Mouse (Mus musculus) hindbrain, embryonic 12.5 days (tissue): ENCODE data around the gene Abcd3. TPM values are rescaled to one million over a fixed set of nuclear protein-coding genes. Genes with fewer than 3 reads are reported as not detected.

ENCODE experiments used
- ATAC-seq: fragments of 200-750 bp; cut with Nextera tagmentation; 2 replicates; pipeline ENCODE4 v1.8.0; 2017; ENCODE audit warnings: moderate TSS enrichment; ENCODE audit not compliant: low FRiP score
- H3K27ac ChIP-seq: fragments of 300-500 bp; sonication (generic); 2 replicates; pipeline ENCODE4 v1.5.1; 2016; ENCODE audit warnings: mild to moderate bottlenecking
- H3K27me3 ChIP-seq: fragments of 300-500 bp; sonication (generic); 2 replicates; pipeline ENCODE4 v1.6.1; 2016; ENCODE audit warnings: mild to moderate bottlenecking
- H3K36me3 ChIP-seq: fragments of 300-500 bp; sonication (generic); 2 replicates; pipeline ENCODE4 v1.6.1; 2016; ENCODE audit warnings: mild to moderate bottlenecking
- H3K4me1 ChIP-seq: fragments of 300-500 bp; sonication (generic); 2 replicates; pipeline ENCODE4 v1.6.1; 2016
- H3K4me2 ChIP-seq: fragments of 300-500 bp; sonication (generic); replicated peaks from 2 replicates; pipeline ENCODE4 v1.6.1; 2016; ENCODE audit warnings: mild to moderate bottlenecking
- H3K4me3 ChIP-seq: fragments of 300-500 bp; sonication (generic); 2 replicates; pipeline ENCODE4 v1.5.1; 2016; ENCODE audit warnings: mild to moderate bottlenecking
- H3K9ac ChIP-seq: fragments of 300-500 bp; sonication (generic); 2 replicates; pipeline ENCODE4 v1.6.1; 2016; ENCODE audit warnings: mild to moderate bottlenecking, moderate library complexity
- H3K9me3 ChIP-seq: fragments of 300-500 bp; sonication (generic); replicated peaks from 2 replicates; pipeline ENCODE4 v1.6.1; 2016; ENCODE audit warnings: mild to moderate bottlenecking
- WGBS: fragments of 180-500 bp; shearing (Covaris S2); methylation state at CpG from one replicate; pipeline ENCODE4 v1.1.7; 2016; 5-methylcytosine and 5-hydroxymethylcytosine counted together
- polyA plus RNA-seq: library from polyadenylated mRNA; unstranded; fragments of >200 nt; fragmentation: Nextera tagmentation; extraction: Ambion mirVana; gene quantifications from 2 replicates; pipeline ENCODE4 v1.2.1, GENCODE M21; 2016

The Abcd3 gene
- polyA plus RNA-seq, 1 experiment from 2014 or later, result 65.3 TPM

GRCm38 (mm10) chr3:121841412-121842014 is 26.4 kb upstream of the Abcd3 start:
- no peak overlapping the region for H3K27ac ChIP-seq
- H3K9me3 ChIP-seq, result 0 out of 2 replicates have a peak, but pooled peaks cover 3% of the 10 kb centered on the region
- no peak overlapping the region for H3K4me2 ChIP-seq
- no peaks in the 10 kb centered on the region for H3K36me3 ChIP-seq
- no peak overlapping the region for H3K9ac ChIP-seq
- ATAC-seq, result no peak
- 85% methylated on average over 9 of the region's 9 CpGs for WGBS
- H3K4me3 ChIP-seq, result no peak overlapping the region
- H3K27me3 ChIP-seq, result no peaks in the 10 kb centered on the region
- no peaks in the 10 kb centered on the region for H3K4me1 ChIP-seq

- H3K4me3 ChIP-seq, result no peak overlapping the region
- no peak overlapping the region for H3K27ac ChIP-seq
- H3K4me2 ChIP-seq, result no peak overlapping the region
- H3K9ac ChIP-seq, result no peak overlapping the region
- WGBS, result 96% methylated on average over 8 of the region's 8 CpGs
- no peaks in the 10 kb centered on the region for H3K27me3 ChIP-seq
- no peaks in the 10 kb centered on the region for H3K36me3 ChIP-seq
- H3K9me3 ChIP-seq, result 0 out of 2 replicates have a peak, but pooled peaks cover 3% of the 10 kb centered on the region
- ATAC-seq, result no peak
- no peaks in the 10 kb centered on the region for H3K4me1 ChIP-seq
Observed at GRCm38 (mm10) chr3:121840351-121840750, 25.2 kb upstream of the Abcd3 start.

GRCm38 (mm10) chr3:121834732-121835131 is 19.6 kb upstream of the Abcd3 start:
- no peaks in the 10 kb centered on the region for H3K36me3 ChIP-seq
- ATAC-seq, result no peak
- no peaks in the 10 kb centered on the region for H3K4me1 ChIP-seq
- H3K4me3 ChIP-seq, result no peak overlapping the region
- H3K9ac ChIP-seq, result no peak overlapping the region
- WGBS, result 90% methylated on average over 2 of the region's 2 CpGs
- no peak overlapping the region for H3K4me2 ChIP-seq
- H3K27me3 ChIP-seq, result no peaks in the 10 kb centered on the region
- H3K9me3 ChIP-seq, result 0 out of 2 replicates have a peak, but pooled peaks cover 3% of the 10 kb centered on the region
- H3K27ac ChIP-seq, result no peak overlapping the region

GRCm38 (mm10) chr3:121834250-121834649 is 19.1 kb upstream of the Abcd3 start:
- H3K27ac ChIP-seq, result no peak overlapping the region
- no peak overlapping the region for H3K4me2 ChIP-seq
- H3K9ac ChIP-seq, result no peak overlapping the region
- no peak for ATAC-seq
- H3K4me1 ChIP-seq, result no peaks in the 10 kb centered on the region
- no peaks in the 10 kb centered on the region for H3K36me3 ChIP-seq
- H3K4me3 ChIP-seq, result no peak overlapping the region
- WGBS, result 89% methylated on average over 4 of the region's 4 CpGs
- H3K9me3 ChIP-seq, result 0 out of 2 replicates have a peak, but pooled peaks cover 3% of the 10 kb centered on the region
- H3K27me3 ChIP-seq, result no peaks in the 10 kb centered on the region

GRCm38 (mm10) chr3:121825092-121825491 is 10.0 kb upstream of the Abcd3 start:
- 75% methylated on average over 1 of the region's 1 CpGs for WGBS

GRCm38 (mm10) chr3:121824319-121824718 is 9.2 kb upstream of the Abcd3 start:
- Histone ChIP-seq H3K4me3 (no peak overlapping the region), H3K27me3 (no peaks in the 10 kb centered on the region), H3K4me2 (no peak overlapping the region), H3K9me3 (0 out of 2 replicates have a peak, but pooled peaks cover 6% of the 10 kb centered on the region), H3K9ac (no peak overlapping the region), H3K27ac (no peak overlapping the region), H3K36me3 (no peaks in the 10 kb centered on the region), H3K4me1 (no peaks in the 10 kb centered on the region)
- WGBS, result 89% methylated on average over 1 of the region's 1 CpGs
- ATAC-seq, result no peak

More at GRCm38 (mm10) chr3:121825092-121825491, 10.0 kb upstream of the Abcd3 start:
- Histone ChIP-seq H3K4me3 (no peak overlapping the region), H3K4me1 (no peaks in the 10 kb centered on the region), H3K27me3 (no peaks in the 10 kb centered on the region), H3K36me3 (no peaks in the 10 kb centered on the region), H3K9ac (no peak overlapping the region), H3K27ac (no peak overlapping the region), H3K4me2 (no peak overlapping the region), H3K9me3 (0 out of 2 replicates have a peak, but pooled peaks cover 6% of the 10 kb centered on the region)
- ATAC-seq, result no peak

GRCm38 (mm10) chr3:121822643-121823042 is 7.5 kb upstream of the Abcd3 start:
- Histone ChIP-seq H3K4me3 (no peak overlapping the region), H3K4me2 (no peak overlapping the region), H3K9me3 (no peaks in the 10 kb centered on the region), H3K9ac (no peak overlapping the region), H3K4me1 (no peaks in the 10 kb centered on the region), H3K27me3 (no peaks in the 10 kb centered on the region), H3K36me3 (no peaks in the 10 kb centered on the region), H3K27ac (no peak overlapping the region)
- no peak for ATAC-seq
- WGBS, result 81% methylated on average over 5 of the region's 5 CpGs

- Histone ChIP-seq H3K9ac (no peak overlapping the region), H3K36me3 (no peaks in the 10 kb centered on the region), H3K4me1 (no peaks in the 10 kb centered on the region), H3K4me2 (no peak overlapping the region), H3K9me3 (no peaks in the 10 kb centered on the region), H3K4me3 (no peak overlapping the region), H3K27ac (no peak overlapping the region), H3K27me3 (no peaks in the 10 kb centered on the region)
- no peak for ATAC-seq
- 86% methylated on average over 8 of the region's 8 CpGs for WGBS
Observed at GRCm38 (mm10) chr3:121821559-121822143, 6.5 kb upstream of the Abcd3 start.

- Histone ChIP-seq H3K36me3 (no peaks in the 10 kb centered on the region), H3K27me3 (no peaks in the 10 kb centered on the region), H3K27ac (no peak overlapping the region), H3K4me1 (peaks cover 5% of the 10 kb centered on the region; the same call in 1 of the 2 replicates), H3K4me3 (no peak overlapping the region), H3K9ac (no peak overlapping the region), H3K9me3 (no peaks in the 10 kb centered on the region), H3K4me2 (no peak overlapping the region)
- ATAC-seq, result no peak
- WGBS, result 81% methylated on average over 3 of the region's 3 CpGs
Observed at GRCm38 (mm10) chr3:121819693-121820200, 4.6 kb upstream of the Abcd3 start.

- ATAC-seq, result no peak
- H3K4me2 ChIP-seq, result no peak overlapping the region
- H3K9me3 ChIP-seq, result no peaks in the 10 kb centered on the region
- WGBS, result 84% methylated on average over 10 of the region's 10 CpGs
- H3K36me3 ChIP-seq, result no peaks in the 10 kb centered on the region
- no peaks in the 10 kb centered on the region for H3K27me3 ChIP-seq
- H3K27ac ChIP-seq, result no peak overlapping the region
- peaks cover 9% of the 10 kb centered on the region for H3K4me1 ChIP-seq
- no peak overlapping the region for H3K4me3 ChIP-seq
- no peak overlapping the region for H3K9ac ChIP-seq
Observed at GRCm38 (mm10) chr3:121818736-121819396, 3.8 kb upstream of the Abcd3 start.

- H3K4me3 ChIP-seq, result peak overlapping the region; percentile 82
- peak overlapping the region; percentile 87 for H3K9ac ChIP-seq
- no peaks in the 10 kb centered on the region for H3K9me3 ChIP-seq
- no peaks in the 10 kb centered on the region for H3K36me3 ChIP-seq
- no peaks in the 10 kb centered on the region for H3K27me3 ChIP-seq
- H3K4me1 ChIP-seq, result peaks cover 12% of the 10 kb centered on the region
- peak overlapping the region; percentile 61 for H3K4me2 ChIP-seq
- ATAC-seq, result no peak
- H3K27ac ChIP-seq, result peak overlapping the region; percentile 98
- 27% methylated on average over 16 of the region's 16 CpGs for WGBS
Observed at GRCm38 (mm10) chr3:121815549-121816235, 590 bp upstream of the Abcd3 start.

GRCm38 (mm10) chr3:121814413-121814864 is 663 bp downstream of the Abcd3 start:
- H3K27ac ChIP-seq, result peak overlapping the region; percentile 98
- no peak; the same call in 1 of the 2 replicates for ATAC-seq
- WGBS, result under 1% methylated on average over 28 of the region's 28 CpGs

More at GRCm38 (mm10) chr3:121814413-121814864, 663 bp downstream of the Abcd3 start:
- Histone ChIP-seq H3K36me3 (no peaks in the 10 kb centered on the region), H3K9me3 (no peaks in the 10 kb centered on the region), H3K4me2 (peak overlapping the region; percentile 61), H3K4me3 (peak overlapping the region; percentile 82), H3K27me3 (no peaks in the 10 kb centered on the region), H3K9ac (peak overlapping the region; percentile 87), H3K4me1 (peaks cover 14% of the 10 kb centered on the region)
